Mouse (Mus musculus) hindbrain, embryonic 16.5 days (tissue): Measurements from ENCODE around the gene Sdhc. TPM values are rescaled to one million over a fixed set of nuclear protein-coding genes. Genes with fewer than 3 reads are reported as not detected.

ENCODE experiments used
- ATAC-seq: fragments of 200-750 bp; cut with Nextera tagmentation; 2 replicates; pipeline ENCODE4 v1.8.0; 2017; ENCODE audit warnings: moderate TSS enrichment, moderate library complexity
- H3K27ac ChIP-seq: fragments of 300-500 bp; sonication (generic); 2 replicates; pipeline ENCODE4 v1.5.1; 2014; ENCODE audit warnings: low read depth, mild to moderate bottlenecking, control low read depth, low read length, moderate library complexity
- H3K27me3 ChIP-seq: fragments of 300-500 bp; sonication (generic); replicated peaks from 2 replicates; pipeline ENCODE4 v1.6.1; 2014; ENCODE audit warnings: low read length; ENCODE audit not compliant: control insufficient read depth, insufficient read depth
- H3K36me3 ChIP-seq: fragments of 300-500 bp; sonication (generic); 2 replicates; pipeline ENCODE4 v1.6.1; 2014; ENCODE audit warnings: mild to moderate bottlenecking, low read length, moderate library complexity, mixed read lengths; ENCODE audit not compliant: control insufficient read depth, insufficient read depth
- H3K4me1 ChIP-seq: fragments of 300-500 bp; sonication (generic); 2 replicates; pipeline ENCODE4 v1.6.1; 2014; ENCODE audit warnings: low read depth, low read length; ENCODE audit not compliant: control insufficient read depth, insufficient read depth
- H3K4me2 ChIP-seq: fragments of 300-500 bp; sonication (generic); 2 replicates; pipeline ENCODE4 v1.6.1; 2014; ENCODE audit warnings: mild to moderate bottlenecking, low read length, control low read depth, moderate library complexity
- H3K4me3 ChIP-seq: fragments of 300-500 bp; sonication (generic); 2 replicates; pipeline ENCODE4 v1.5.1; 2014; ENCODE audit warnings: mild to moderate bottlenecking, low read length, control low read depth, moderate library complexity
- H3K9ac ChIP-seq: fragments of 300-500 bp; sonication (generic); 2 replicates; pipeline ENCODE4 v1.6.1; 2014; ENCODE audit warnings: low read depth, mild to moderate bottlenecking, control low read depth, low read length, moderate library complexity
- H3K9me3 ChIP-seq: fragments of 300-500 bp; sonication (generic); 2 replicates; pipeline ENCODE4 v1.6.1; 2014; ENCODE audit warnings: mild to moderate bottlenecking, low read length, moderate library complexity; ENCODE audit not compliant: control insufficient read depth
- WGBS: fragments of 180-500 bp; shearing (Covaris S2); extraction: QIAGEN DNeasy Blood & Tissue Kit; methylation state at CpG from one replicate; pipeline ENCODE4 v1.1.7; 2014; 5-methylcytosine and 5-hydroxymethylcytosine counted together
- polyA plus RNA-seq: library from polyadenylated mRNA; unstranded; fragments of >200 nt; fragmentation: Nextera tagmentation; extraction: Ambion mirVana; gene quantifications from 2 replicates; pipeline ENCODE4 v1.2.1, GENCODE M21; 2015

Gene Sdhc
- polyA plus RNA-seq, 1 experiment from 2014 or later = 316 TPM

DNA sequence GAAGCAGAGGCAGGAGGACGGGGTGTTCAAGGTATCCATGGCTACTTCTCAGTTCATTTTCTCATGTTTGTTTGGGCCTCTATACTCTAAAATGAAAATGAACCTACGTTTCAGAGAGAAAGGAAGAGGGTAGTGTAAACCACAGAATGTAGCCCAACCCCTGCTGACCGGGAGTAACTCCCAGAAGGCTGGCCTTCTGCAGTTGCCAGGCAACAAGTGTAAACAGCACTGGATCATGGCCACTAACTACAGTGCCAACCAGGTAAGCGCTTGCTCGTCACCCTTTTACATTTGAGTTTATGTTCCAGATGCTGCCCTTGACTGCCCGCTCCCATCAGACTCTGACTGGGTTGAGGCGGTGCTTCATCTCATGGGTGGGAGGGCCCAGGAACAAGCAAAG is 27.5 kb downstream of the Sdhc start:
- ATAC-seq = peak; percentile 51; the same call in 1 of the 2 replicates
- H3K4me1 ChIP-seq = no peaks in the 10 kb centered on the region
- no peak overlapping the region for H3K4me2 ChIP-seq
- no peak overlapping the region for H3K27ac ChIP-seq
- H3K27me3 ChIP-seq = no peaks in the 10 kb centered on the region
- no peak overlapping the region for H3K4me3 ChIP-seq
- no peak overlapping the region for H3K9ac ChIP-seq
- WGBS = 24% methylated on average over 7 of the region's 7 CpGs
- H3K36me3 ChIP-seq = peaks cover 6% of the 10 kb centered on the region; the same call in 1 of the 2 replicates
- H3K9me3 ChIP-seq = no peaks in the 10 kb centered on the region

DNA sequence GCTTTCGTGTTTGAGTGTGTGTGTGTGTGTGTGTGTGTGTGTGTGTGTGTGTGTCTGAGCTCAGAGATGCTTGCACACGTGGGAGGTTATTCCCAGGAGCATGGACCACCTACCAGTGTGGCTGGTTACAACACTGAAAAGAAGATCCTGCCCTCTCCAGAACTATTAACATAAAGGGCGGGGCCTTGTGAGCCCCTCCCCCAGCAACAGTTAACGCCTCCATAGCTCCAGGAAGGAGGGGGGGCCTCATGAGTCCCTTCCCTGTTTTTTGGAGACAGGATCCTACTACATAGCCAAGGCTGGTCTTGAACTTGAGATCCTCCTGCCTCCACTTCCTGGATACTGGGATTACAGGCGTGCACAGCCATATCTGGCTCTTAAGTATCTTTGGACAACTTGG is 28.6 kb downstream of the Sdhc start:
- Histone ChIP-seq H3K36me3 (no peaks in the 10 kb centered on the region), H3K27ac (no peak overlapping the region), H3K4me2 (no peak overlapping the region), H3K9me3 (no peaks in the 10 kb centered on the region), H3K4me3 (no peak overlapping the region), H3K4me1 (no peaks in the 10 kb centered on the region), H3K27me3 (no peaks in the 10 kb centered on the region), H3K9ac (no peak overlapping the region)
- 41% methylated on average over 5 of the region's 5 CpGs for WGBS
- ATAC-seq = no peak

DNA sequence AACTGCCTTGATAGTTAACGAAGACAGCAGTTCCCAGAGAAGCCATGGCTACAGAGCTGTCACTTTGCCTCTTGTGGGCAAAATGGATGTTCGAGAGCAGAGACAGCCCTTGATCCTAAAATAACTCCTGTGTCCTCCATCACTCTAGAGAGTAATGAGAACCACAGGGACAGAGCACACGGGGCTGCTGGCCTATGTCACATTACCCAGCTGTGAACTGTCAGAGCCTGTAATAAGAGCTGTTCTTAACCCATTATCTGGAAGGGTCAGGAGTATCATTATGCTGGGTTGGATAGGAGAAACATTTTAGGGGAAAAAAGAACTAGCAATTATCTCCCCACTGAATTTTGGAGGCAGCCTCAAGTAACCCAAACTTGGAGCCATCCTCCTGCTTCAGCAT is 29.5 kb downstream of the Sdhc start:
- Histone ChIP-seq H3K36me3 (no peaks in the 10 kb centered on the region), H3K27ac (no peak overlapping the region), H3K4me3 (no peak overlapping the region), H3K4me1 (no peaks in the 10 kb centered on the region), H3K27me3 (no peaks in the 10 kb centered on the region), H3K9ac (no peak overlapping the region), H3K9me3 (no peaks in the 10 kb centered on the region), H3K4me2 (no peak overlapping the region)
- 57% methylated on average over 3 of the region's 3 CpGs for WGBS
- ATAC-seq = no peak

DNA sequence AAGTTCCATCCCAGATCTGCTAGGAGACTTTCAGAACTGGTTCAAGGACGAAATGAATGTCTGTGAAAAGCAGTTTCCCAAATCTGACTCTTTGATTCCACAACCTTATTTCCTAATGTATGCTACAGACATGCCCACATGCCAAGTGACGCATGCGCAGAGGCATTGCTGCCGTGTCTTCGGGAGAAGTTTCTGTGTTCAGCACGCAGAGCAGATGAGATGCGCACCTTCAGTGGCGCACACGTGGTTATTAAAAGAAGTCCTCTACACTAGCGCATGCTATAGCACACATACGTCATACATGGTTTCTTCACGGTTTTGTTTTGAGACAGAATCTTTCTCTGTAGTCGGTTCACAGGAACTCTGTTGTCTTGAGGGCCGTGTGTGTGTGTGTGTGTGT is 31.0 kb downstream of the Sdhc start:
- H3K9ac ChIP-seq = no peak overlapping the region
- no peak overlapping the region for H3K4me2 ChIP-seq
- H3K4me1 ChIP-seq = no peaks in the 10 kb centered on the region
- no peaks in the 10 kb centered on the region for H3K27me3 ChIP-seq
- no peaks in the 10 kb centered on the region for H3K9me3 ChIP-seq
- no peak for ATAC-seq
- no peaks in the 10 kb centered on the region for H3K36me3 ChIP-seq
- no peak overlapping the region for H3K27ac ChIP-seq
- no peak overlapping the region for H3K4me3 ChIP-seq
- 87% methylated on average over 14 of the region's 14 CpGs for WGBS

DNA sequence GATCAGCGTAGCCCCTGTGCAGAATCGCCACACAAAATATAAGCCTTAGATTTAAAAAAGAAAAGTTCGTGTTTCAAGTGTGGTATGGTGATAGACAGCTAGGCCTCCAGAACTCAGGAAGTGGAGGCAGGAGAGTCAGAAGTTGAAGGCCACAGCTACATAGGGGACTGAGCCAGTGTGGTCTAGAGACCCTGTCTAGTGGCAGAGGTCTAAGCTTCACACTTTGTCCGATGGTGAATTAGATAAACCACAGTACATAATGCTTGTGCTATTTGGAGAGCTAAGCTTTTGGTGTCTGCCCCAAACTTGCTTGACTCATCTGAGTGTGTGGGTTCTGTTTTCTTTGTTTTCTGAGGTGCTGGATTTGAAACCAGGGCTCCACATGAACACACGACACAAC is 31.4 kb downstream of the Sdhc start:
- no peak for ATAC-seq
- WGBS = 91% methylated on average over 5 of the region's 5 CpGs
- no peak overlapping the region for H3K9ac ChIP-seq

DNA sequence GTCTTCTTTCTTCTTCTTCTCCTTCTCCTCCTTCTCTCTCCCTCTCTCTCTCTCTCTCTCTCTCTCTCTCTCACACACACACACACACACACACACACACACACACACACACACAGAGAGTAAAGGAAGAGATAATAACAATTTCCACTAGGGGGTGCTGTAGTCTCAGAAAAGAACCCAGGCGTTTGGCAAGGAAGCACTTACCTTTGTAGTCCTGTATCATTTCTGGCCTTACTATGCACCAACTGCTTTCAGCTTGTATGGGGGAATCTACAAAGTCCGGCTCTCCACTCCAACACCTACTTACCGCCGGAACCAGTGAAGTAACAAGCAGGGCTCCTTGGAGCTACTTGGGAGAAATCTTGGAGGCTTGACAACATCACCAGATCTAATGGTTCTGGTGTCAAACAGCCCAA is 32.1 kb downstream of the Sdhc start:
- peak; percentile 60 for ATAC-seq
- Histone ChIP-seq H3K4me2 (no peak overlapping the region), H3K4me1 (peaks cover 8% of the 10 kb centered on the region), H3K27ac (no peak overlapping the region), H3K9ac (no peak overlapping the region), H3K36me3 (no peaks in the 10 kb centered on the region), H3K27me3 (no peaks in the 10 kb centered on the region), H3K9me3 (no peaks in the 10 kb centered on the region), H3K4me3 (no peak overlapping the region)
- WGBS = 6% methylated on average over 4 of the region's 4 CpGs

More for the DNA sequence above, 31.4 kb downstream of the Sdhc start:
- H3K36me3 ChIP-seq = no peaks in the 10 kb centered on the region
- H3K4me2 ChIP-seq = no peak overlapping the region
- no peak overlapping the region for H3K27ac ChIP-seq
- no peaks in the 10 kb centered on the region for H3K9me3 ChIP-seq
- peaks cover 1% of the 10 kb centered on the region; the same call in 1 of the 2 replicates for H3K4me1 ChIP-seq
- no peak overlapping the region for H3K4me3 ChIP-seq
- no peaks in the 10 kb centered on the region for H3K27me3 ChIP-seq

DNA sequence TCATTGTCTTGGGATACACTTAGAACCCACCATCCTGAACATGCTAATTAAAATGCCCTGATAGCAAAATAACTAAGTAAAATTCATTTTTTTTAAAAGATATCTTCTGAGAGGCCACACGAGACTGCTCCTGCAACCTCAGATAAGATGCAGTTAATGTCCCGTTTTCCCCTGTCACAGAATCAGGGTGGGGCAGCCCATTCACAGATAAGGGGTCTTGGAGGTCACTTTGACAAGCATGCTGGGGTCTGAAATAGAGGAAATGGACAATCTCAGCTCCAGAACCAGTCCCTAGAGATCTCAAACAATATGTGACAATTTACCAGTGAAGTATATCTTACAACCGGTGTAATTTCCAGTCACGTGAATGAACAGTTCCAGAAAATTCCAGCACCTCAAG is 34.1 kb downstream of the Sdhc start:
- no peaks in the 10 kb centered on the region for H3K27me3 ChIP-seq
- no peak overlapping the region for H3K9ac ChIP-seq
- H3K36me3 ChIP-seq = no peaks in the 10 kb centered on the region
- no peaks in the 10 kb centered on the region for H3K9me3 ChIP-seq
- no peak overlapping the region for H3K27ac ChIP-seq
- peaks cover 13% of the 10 kb centered on the region for H3K4me1 ChIP-seq
- H3K4me2 ChIP-seq = no peak overlapping the region
- ATAC-seq = no peak
- H3K4me3 ChIP-seq = no peak overlapping the region
- WGBS = 80% methylated on average over 4 of the region's 4 CpGs

DNA sequence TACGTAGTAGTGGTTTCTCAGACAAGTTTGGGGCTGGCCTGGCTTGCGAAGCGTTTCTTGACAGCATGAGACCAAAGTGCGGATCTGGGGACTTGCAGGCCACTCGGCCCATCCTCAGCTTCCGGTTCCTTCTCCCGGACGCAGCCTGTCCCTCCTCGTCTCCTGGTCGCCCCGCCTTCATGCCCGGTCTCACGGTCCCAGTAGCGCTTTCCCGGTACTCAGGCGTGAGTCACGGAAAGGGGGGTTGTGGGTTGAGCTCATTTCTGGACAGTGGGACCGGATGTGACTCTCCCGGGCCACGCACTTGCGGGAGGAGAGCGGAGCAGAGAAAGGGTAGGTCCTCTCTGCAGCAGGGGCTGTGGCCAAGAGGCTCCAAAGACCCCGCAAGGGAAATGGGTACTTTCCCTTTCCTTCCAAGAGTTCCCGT is 36.5 kb downstream of the Sdhc start, which contains the start of gene Cfap126:
TSS of gene Cfap126 (plus strand) at position 46 of the 427 bp plus-strand sequence.
- Histone ChIP-seq H3K4me2 (peak within 1 kb of the TSS; percentile 90), H3K9ac (peak within 1 kb of the TSS; percentile 69), H3K36me3 (no peaks in the 10 kb centered on the region), H3K27me3 (no peaks in the 10 kb centered on the region), H3K4me1 (peaks cover 16% of the 10 kb centered on the region), H3K27ac (peak within 1 kb of the TSS; percentile 6; the same call in 1 of the 2 replicates), H3K9me3 (no peaks in the 10 kb centered on the region), H3K4me3 (peak within 1 kb of the TSS; percentile 50)
- WGBS = under 1% methylated on average over 24 of the region's 24 CpGs
- peak; percentile 12; the same call in 1 of the 2 replicates for ATAC-seq

DNA sequence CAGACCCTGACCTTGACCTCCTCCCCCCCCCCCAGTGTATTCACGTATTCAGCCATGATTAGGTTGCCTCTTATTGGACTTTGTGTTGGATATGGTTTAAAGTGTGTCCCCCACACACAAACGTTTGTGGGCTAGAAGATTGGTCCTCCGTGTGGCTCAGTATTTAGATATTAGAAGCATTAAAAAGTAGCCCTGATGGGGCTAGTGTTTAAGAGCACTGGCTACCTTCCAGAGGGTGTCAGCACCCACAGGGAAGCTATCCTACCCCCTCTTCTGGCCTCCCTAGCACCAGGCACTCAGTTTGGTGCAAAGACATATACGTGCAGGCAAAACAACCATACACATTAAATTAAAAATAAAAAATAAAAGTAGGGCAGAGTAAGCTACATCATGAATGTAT is 37.4 kb downstream of the Sdhc start:
- H3K36me3 ChIP-seq = no peaks in the 10 kb centered on the region
- WGBS = 86% methylated on average over 4 of the region's 4 CpGs
- no peaks in the 10 kb centered on the region for H3K9me3 ChIP-seq
- H3K27ac ChIP-seq = no peak overlapping the region
- no peaks in the 10 kb centered on the region for H3K27me3 ChIP-seq
- H3K4me3 ChIP-seq = no peak overlapping the region
- no peak overlapping the region for H3K9ac ChIP-seq
- ATAC-seq = no peak
- H3K4me2 ChIP-seq = no peak overlapping the region
- H3K4me1 ChIP-seq = peaks cover 16% of the 10 kb centered on the region
